Mouse (Mus musculus) heart, postnatal 0 days (tissue): ENCODE data around the gene Olfr1377. TPM values are rescaled to one million over a fixed set of nuclear protein-coding genes. Genes with fewer than 3 reads are reported as not detected.
A peak's percentile ranks its signal among the peaks of the same experiment; 100 is the strongest.
"Not testable (repeated sequence)": the region's sequence is repeated elsewhere in the genome, so short reads cannot be mapped to it uniquely, and the experiment has no call there.

Source experiments
- ATAC-seq: fragments of 200-750 bp; cut with Nextera tagmentation; 2 replicates; pipeline ENCODE4 v1.8.0; 2017; ENCODE audit warnings: low read depth, moderate number of reproducible peaks, moderate library complexity; ENCODE audit not compliant: insufficient read depth
- DNase-seq: peaks from one replicate; pipeline ENCODE4 v3.0.0-alpha.2; 2016; ENCODE audit warnings: low spot score
- H3K27ac ChIP-seq: fragments of 300-500 bp; sonication (generic); 2 replicates; pipeline ENCODE4 v1.5.1; 2014; ENCODE audit warnings: low read depth, mild to moderate bottlenecking
- H3K27me3 ChIP-seq: fragments of 300-500 bp; sonication (generic); 2 replicates; pipeline ENCODE4 v1.6.1; 2014; ENCODE audit warnings: low read length, mixed read lengths; ENCODE audit not compliant: control insufficient read depth, insufficient read depth
- H3K36me3 ChIP-seq: fragments of 300-500 bp; sonication (generic); replicated peaks from 2 replicates; pipeline ENCODE4 v1.6.1; 2014; ENCODE audit warnings: low read length, mixed read lengths; ENCODE audit not compliant: control insufficient read depth, insufficient read depth
- H3K4me1 ChIP-seq: fragments of 300-500 bp; sonication (generic); 2 replicates; pipeline ENCODE4 v1.6.1; 2014; ENCODE audit warnings: antibody characterized with exemption; ENCODE audit not compliant: control insufficient read depth, insufficient read depth
- H3K4me2 ChIP-seq: fragments of 300-500 bp; sonication (generic); 2 replicates; pipeline ENCODE4 v1.6.1; 2014; ENCODE audit warnings: low read depth, mild to moderate bottlenecking, low read length, moderate library complexity
- H3K4me3 ChIP-seq: fragments of 300-500 bp; sonication (generic); 2 replicates; pipeline ENCODE4 v1.5.1; 2014; ENCODE audit warnings: low read depth, low read length
- H3K9ac ChIP-seq: fragments of 300-500 bp; sonication (generic); replicated peaks from 2 replicates; pipeline ENCODE4 v1.6.1; 2014; ENCODE audit warnings: low read depth, low read length, mixed read lengths
- H3K9me3 ChIP-seq: fragments of 300-500 bp; sonication (generic); replicated peaks from 2 replicates; pipeline ENCODE4 v1.6.1; 2016; ENCODE audit warnings: low read length; ENCODE audit not compliant: control insufficient read depth
- CTCF ChIP-seq: IDR thresholded peaks from 2 replicates; pipeline ENCODE4 v1.5.1; 2016; ENCODE audit warnings: antibody characterized with exemption, control low read depth, low read depth
- EP300 ChIP-seq: IDR thresholded peaks from 2 replicates; pipeline ENCODE4 v1.6.1; 2016; ENCODE audit warnings: antibody characterized with exemption, low read depth
- WGBS: fragments of 180-500 bp; shearing (Covaris S2); extraction: QIAGEN DNeasy Blood & Tissue Kit; methylation state at CpG from one replicate; pipeline ENCODE4 v1.1.7; 2014; 5-methylcytosine and 5-hydroxymethylcytosine counted together
- polyA plus RNA-seq: library from polyadenylated mRNA; unstranded; fragments of >200 nt; fragmentation: Nextera tagmentation; extraction: Ambion mirVana; gene quantifications from 2 replicates; pipeline ENCODE4 v1.2.1, GENCODE M21; 2015
- total RNA-seq: library from RNA; depleted of rRNA; stranded (reverse); fragments of >200 nt; gene quantifications from 2 replicates; pipeline ENCODE4 v1.2.3, GENCODE M21; 2014; ENCODE audit warnings: low replicate concordance

Gene Olfr1377
- total and polyA plus RNA-seq, 2 experiments from 2014 or later = not detected

- Histone ChIP-seq H3K9ac (no peak within 1 kb of the TSS), H3K36me3 (no peaks in the 10 kb centered on the region), H3K27ac (no peak within 1 kb of the TSS), H3K4me3 (no peak within 1 kb of the TSS), H3K4me1 (no peaks in the 10 kb centered on the region), H3K27me3 (no peaks in the 10 kb centered on the region), H3K9me3 (no peaks in the 10 kb centered on the region), H3K4me2 (no peak within 1 kb of the TSS)
- TF ChIP-seq EP300 = no peak
- TF ChIP-seq CTCF = no peak
- WGBS = 62% methylated on average over 5 of the region's 5 CpGs
- no peak for DNase-seq
- no peak for ATAC-seq
Measured at GRCm38 (mm10) chr11:51003296-51003695, 21.5 kb downstream of the Olfr1377 start, which contains the start of gene Olfr51. Gene Olfr51, plus strand, starts transcription at chr11:51003596.

- TF ChIP-seq CTCF (no peak), EP300 (no peak)
- 16% methylated on average over 5 of the region's 5 CpGs for WGBS
- Histone ChIP-seq H3K4me2 (no peak overlapping the region), H3K36me3 (no peaks in the 10 kb centered on the region), H3K9ac (no peak overlapping the region), H3K4me1 (no peaks in the 10 kb centered on the region), H3K9me3 (no peaks in the 10 kb centered on the region), H3K27me3 (no peaks in the 10 kb centered on the region), H3K27ac (no peak overlapping the region), H3K4me3 (no peak overlapping the region)
- ATAC-seq (0 out of 2 replicates have a peak, but pooled peaks have one; percentile 36), DNase-seq (peak; percentile 50)
Measured at GRCm38 (mm10) chr11:51011821-51012220, 30.1 kb downstream of the Olfr1377 start.

GRCm38 (mm10) chr11:51013936-51014335 is 32.2 kb downstream of the Olfr1377 start, which contains the start of gene Olfr54:
Gene Olfr54, plus strand, starts transcription at chr11:51014236.
- no peaks in the 10 kb centered on the region for H3K36me3 ChIP-seq
- no peak within 1 kb of the TSS for H3K9ac ChIP-seq
- no peaks in the 10 kb centered on the region for H3K27me3 ChIP-seq
- ATAC-seq = no peak
- DNase-seq = no peak
- H3K4me2 ChIP-seq = no peak within 1 kb of the TSS
- 57% methylated on average over 1 of the region's 1 CpGs for WGBS
- no peak within 1 kb of the TSS for H3K27ac ChIP-seq
- no peak within 1 kb of the TSS for H3K4me3 ChIP-seq
- no peaks in the 10 kb centered on the region for H3K9me3 ChIP-seq
- H3K4me1 ChIP-seq = no peaks in the 10 kb centered on the region
- no peak for TF ChIP-seq CTCF
- TF ChIP-seq EP300 = no peak

GRCm38 (mm10) chr11:51016341-51016740 is 34.6 kb downstream of the Olfr1377 start:
- H3K27ac ChIP-seq = no peak overlapping the region
- no peak overlapping the region for H3K4me3 ChIP-seq
- TF ChIP-seq CTCF (no peak), EP300 (no peak)
- ATAC-seq = no peak
- no peak overlapping the region for H3K4me2 ChIP-seq
- H3K9me3 ChIP-seq = no peaks in the 10 kb centered on the region
- no peaks in the 10 kb centered on the region for H3K27me3 ChIP-seq
- no peaks in the 10 kb centered on the region for H3K36me3 ChIP-seq
- DNase-seq = no peak
- no peaks in the 10 kb centered on the region for H3K4me1 ChIP-seq
- no peak overlapping the region for H3K9ac ChIP-seq
- WGBS = 35% methylated on average over 2 of the region's 2 CpGs

- ATAC-seq, H3K4me1 ChIP-seq, H3K36me3 ChIP-seq, H3K9ac ChIP-seq, H3K4me2 ChIP-seq, H3K9me3 ChIP-seq, H3K27ac ChIP-seq, DNase-seq, H3K4me3 ChIP-seq, H3K27me3 ChIP-seq: not testable (repeated sequence)
- 81% methylated on average over 11 of the region's 11 CpGs for WGBS
Measured at GRCm38 (mm10) chr11:51026811-51027210, 45.0 kb downstream of the Olfr1377 start.

- WGBS = 73% methylated on average over 8 of the region's 8 CpGs
- H3K27ac ChIP-seq, ATAC-seq: not testable (repeated sequence)
Measured at GRCm38 (mm10) chr11:51029381-51029780, 47.6 kb downstream of the Olfr1377 start.

More at GRCm38 (mm10) chr11:51029381-51029780, 47.6 kb downstream of the Olfr1377 start:
- H3K4me2 ChIP-seq, DNase-seq, H3K9me3 ChIP-seq, H3K4me3 ChIP-seq, H3K9ac ChIP-seq, H3K27me3 ChIP-seq, H3K36me3 ChIP-seq, H3K4me1 ChIP-seq: not testable (repeated sequence)
